Mouse (Mus musculus): Measurements from ENCODE around the gene Setd3. TPM values are rescaled to one million over a fixed set of nuclear protein-coding genes. Genes with fewer than 3 reads are reported as not detected.

The Setd3 gene
- polyA plus RNA-seq (2012; rRNA removed): 65.5 and 72.6 TPM in 2 replicates

DNA sequence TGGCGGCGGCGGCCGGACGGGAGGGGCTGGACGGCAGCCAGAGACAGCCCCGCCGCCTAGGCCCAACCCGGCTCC is at the start of gene Setd3:
Gene Setd3 (minus strand): TSS at position 69 of the 75 bp plus-strand sequence.
- no peak for TF ChIP-seq CTCF (IDR thresholded peaks at IDR 0.05; ENCODE audit: borderline replicate concordance, extremely low read depth, insufficient read depth, insufficient read length)
- DNase-seq (ENCODE audit: low read depth): no peak

DNA sequence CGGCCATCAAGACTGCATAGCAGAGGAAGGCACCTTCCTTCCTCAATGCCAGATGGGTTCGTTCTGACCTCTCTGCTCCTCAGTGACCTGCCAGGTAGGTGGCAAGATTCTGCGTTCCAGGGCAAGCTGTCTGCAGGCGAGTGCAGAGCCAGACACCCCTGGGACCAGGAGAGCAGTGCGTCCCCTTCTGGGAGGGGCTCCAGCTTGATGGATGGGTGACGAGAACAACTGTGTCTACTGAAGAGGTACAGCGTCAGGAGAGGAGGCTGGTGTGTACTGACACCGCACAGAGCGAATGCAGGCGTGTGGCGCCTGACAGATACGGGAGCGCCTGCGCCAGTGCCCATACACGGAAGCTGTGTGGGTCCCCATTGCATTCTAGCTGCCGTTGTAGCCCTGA is 48.4 kb upstream of the Setd3 start:
- no peak for DNase-seq (ENCODE audit: low read depth)
- no peak for TF ChIP-seq CTCF (IDR thresholded peaks at IDR 0.05; ENCODE audit: borderline replicate concordance, extremely low read depth, insufficient read depth, insufficient read length)
- no peak for TF ChIP-seq POLR2A (IDR thresholded peaks at IDR 0.05; ENCODE audit: borderline replicate concordance, extremely low read depth, insufficient read depth, insufficient read length, poor library complexity, severe bottlenecking)

DNA sequence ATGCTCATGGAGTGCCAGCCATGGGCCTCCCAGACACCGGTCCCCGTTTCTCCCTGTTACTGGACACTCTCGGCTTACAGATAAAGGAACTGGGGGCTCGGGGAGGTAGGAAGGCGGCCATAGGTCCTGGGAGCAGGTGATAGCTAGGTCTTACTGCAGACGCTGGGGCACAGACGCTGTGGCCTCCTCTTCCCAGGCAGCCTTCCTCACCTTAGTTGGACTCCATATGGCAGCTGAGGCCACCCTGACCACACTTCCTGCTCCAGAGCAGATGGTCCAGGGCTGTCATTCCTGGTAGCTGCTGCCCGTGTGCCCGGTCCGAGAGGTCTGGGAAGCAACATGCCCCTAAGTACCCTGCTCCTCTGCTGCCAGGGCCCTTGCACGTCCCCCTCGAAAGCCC is 47.8 kb upstream of the Setd3 start:
- TF ChIP-seq CTCF (IDR thresholded peaks at IDR 0.05; ENCODE audit: borderline replicate concordance, extremely low read depth, insufficient read depth, insufficient read length) (no peak), POLR2A (IDR thresholded peaks at IDR 0.05; ENCODE audit: borderline replicate concordance, extremely low read depth, insufficient read depth, insufficient read length, poor library complexity, severe bottlenecking) (no peak)
- no peak for DNase-seq (ENCODE audit: low read depth)

DNA sequence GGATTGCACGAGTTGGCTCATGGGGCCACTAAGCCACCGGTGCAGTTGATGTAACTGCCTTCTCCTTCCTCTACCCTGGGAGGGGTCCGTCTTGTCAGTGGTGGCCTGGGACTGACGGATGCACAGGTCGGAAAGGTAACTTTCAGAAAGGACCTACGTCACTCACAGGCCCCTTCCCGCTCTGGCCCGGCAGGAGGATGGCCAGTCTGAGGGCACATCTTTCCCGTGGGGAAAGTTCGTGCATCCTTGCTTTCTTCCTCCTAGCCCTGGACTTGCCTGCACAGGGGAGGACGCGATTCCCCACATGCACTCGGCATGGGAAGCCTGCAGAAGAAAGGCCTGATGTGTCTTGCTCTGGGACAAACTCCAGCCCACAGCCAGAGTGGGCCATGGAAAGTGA is 47.1 kb upstream of the Setd3 start:
- DNase-seq (ENCODE audit: low read depth): no peak
- TF ChIP-seq POLR2A (IDR thresholded peaks at IDR 0.05; ENCODE audit: borderline replicate concordance, extremely low read depth, insufficient read depth, insufficient read length, poor library complexity, severe bottlenecking) (no peak), CTCF (IDR thresholded peaks at IDR 0.05; ENCODE audit: borderline replicate concordance, extremely low read depth, insufficient read depth, insufficient read length) (no peak)

DNA sequence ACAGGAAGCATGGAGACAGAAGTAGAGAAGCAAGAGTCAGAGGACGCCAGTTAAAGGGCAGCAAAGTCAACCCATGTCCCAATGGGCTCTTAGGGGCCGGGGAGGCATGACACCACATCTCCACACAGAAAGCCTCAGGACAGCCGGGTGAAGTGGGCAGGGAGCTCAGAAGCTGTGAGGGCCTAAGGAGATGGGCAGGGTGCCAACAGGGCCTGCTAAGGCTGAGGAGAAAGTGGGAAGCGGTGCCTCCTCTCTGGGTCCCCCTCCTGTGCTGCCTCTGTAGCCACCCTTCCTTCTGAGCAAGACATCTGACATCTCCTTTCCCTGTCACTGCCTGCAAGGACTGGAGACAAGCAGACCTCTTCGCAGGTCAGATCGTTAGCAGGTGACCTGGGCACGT is 46.7 kb upstream of the Setd3 start:
- TF ChIP-seq CTCF (IDR thresholded peaks at IDR 0.05; ENCODE audit: borderline replicate concordance, extremely low read depth, insufficient read depth, insufficient read length): no peak
- no peak for TF ChIP-seq POLR2A (IDR thresholded peaks at IDR 0.05; ENCODE audit: borderline replicate concordance, extremely low read depth, insufficient read depth, insufficient read length, poor library complexity, severe bottlenecking)
- DNase-seq (ENCODE audit: low read depth): peak; percentile 66

DNA sequence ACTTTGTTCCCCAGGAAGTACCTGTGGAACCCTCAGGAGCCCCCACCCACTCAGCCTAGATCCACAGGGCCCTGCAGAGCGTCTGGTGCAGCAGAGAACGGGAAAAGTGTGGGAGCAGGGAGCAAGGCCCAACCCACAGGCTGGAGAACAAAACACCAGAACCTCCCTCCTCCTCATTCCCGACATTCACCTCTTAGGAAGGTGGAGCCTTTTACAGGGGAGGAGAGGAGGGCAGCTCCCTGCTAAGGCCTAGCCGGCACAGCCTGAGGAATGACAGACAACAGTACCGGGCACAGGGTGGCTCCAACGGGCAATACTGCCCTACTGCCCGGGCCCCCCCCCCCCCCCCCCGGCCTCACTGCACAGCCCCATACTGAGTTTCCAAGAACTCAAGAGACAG is 44.2 kb upstream of the Setd3 start:
- TF ChIP-seq CTCF (IDR thresholded peaks at IDR 0.05; ENCODE audit: borderline replicate concordance, extremely low read depth, insufficient read depth, insufficient read length): no peak
- TF ChIP-seq POLR2A (IDR thresholded peaks at IDR 0.05; ENCODE audit: borderline replicate concordance, extremely low read depth, insufficient read depth, insufficient read length, poor library complexity, severe bottlenecking): no peak
- DNase-seq (ENCODE audit: low read depth): no peak

DNA sequence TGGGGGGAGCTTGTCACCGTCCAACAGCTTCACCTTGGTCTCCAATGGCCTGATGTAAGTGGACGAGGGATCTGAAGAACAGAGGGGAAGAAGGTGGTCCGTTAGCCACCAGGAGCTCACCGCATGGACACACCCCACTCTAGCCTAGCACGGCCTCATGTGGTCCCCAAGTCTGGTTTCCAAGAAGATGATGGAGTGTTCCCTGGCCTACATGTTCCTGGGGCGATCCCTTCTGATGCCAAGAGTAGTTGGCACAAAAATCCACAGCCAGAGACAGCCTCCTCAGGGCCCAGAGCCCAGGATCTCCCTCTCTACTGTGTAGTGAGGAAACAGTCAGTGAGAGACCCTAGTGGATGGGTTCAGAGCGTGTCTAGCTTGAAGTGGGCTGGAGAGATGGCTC is 42.6 kb upstream of the Setd3 start:
- DNase-seq (ENCODE audit: low read depth): no peak
- no peak for TF ChIP-seq POLR2A (IDR thresholded peaks at IDR 0.05; ENCODE audit: borderline replicate concordance, extremely low read depth, insufficient read depth, insufficient read length, poor library complexity, severe bottlenecking)
- no peak for TF ChIP-seq CTCF (IDR thresholded peaks at IDR 0.05; ENCODE audit: borderline replicate concordance, extremely low read depth, insufficient read depth, insufficient read length)

DNA sequence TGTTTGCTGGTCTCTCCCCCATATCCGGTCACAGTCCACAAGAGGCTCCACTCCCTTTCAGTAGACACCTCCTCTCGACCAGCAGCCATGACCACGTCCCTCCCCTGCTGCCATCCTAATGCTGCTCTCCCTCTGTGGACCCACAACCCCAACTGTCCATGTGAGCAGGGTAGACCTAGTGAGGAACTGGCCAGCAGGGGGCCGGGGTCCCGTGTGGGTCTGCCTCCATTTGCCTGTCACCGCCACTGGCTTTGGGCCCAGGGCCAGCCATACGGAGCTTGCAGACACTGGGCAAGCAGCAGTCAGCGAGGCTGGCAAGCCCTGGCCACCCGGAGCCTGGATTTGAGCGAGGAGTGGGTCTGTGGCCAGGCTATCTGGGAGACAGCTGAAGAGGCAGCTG is 42.1 kb upstream of the Setd3 start:
- DNase-seq (ENCODE audit: low read depth): peak; percentile 81
- TF ChIP-seq POLR2A (IDR thresholded peaks at IDR 0.05; ENCODE audit: borderline replicate concordance, extremely low read depth, insufficient read depth, insufficient read length, poor library complexity, severe bottlenecking): no peak
- peak; percentile 38; the same call in 1 of the 2 replicates for TF ChIP-seq CTCF (IDR thresholded peaks at IDR 0.05; ENCODE audit: borderline replicate concordance, extremely low read depth, insufficient read depth, insufficient read length)

DNA sequence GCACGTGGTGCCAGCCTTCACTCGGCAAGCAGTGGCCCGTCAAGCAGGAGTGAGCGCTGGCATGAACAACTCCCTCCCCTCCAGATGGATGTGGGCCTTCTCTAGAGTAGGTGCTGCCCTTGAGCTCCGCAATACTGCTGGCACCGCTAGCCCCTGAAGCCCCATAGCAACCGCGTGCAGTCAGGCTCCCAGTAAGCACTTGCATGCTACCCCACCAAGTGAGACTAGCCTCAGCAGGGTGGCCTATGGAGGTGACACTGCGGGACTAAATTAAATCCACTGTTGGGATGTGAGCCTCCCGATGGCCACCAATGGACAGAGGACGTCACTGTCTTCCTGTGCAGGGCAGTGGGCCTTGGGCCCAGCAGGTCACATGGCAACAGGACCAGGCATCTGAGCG is 41.5 kb upstream of the Setd3 start:
- TF ChIP-seq CTCF (IDR thresholded peaks at IDR 0.05; ENCODE audit: borderline replicate concordance, extremely low read depth, insufficient read depth, insufficient read length): no peak
- no peak for TF ChIP-seq POLR2A (IDR thresholded peaks at IDR 0.05; ENCODE audit: borderline replicate concordance, extremely low read depth, insufficient read depth, insufficient read length, poor library complexity, severe bottlenecking)
- peak; percentile 81 for DNase-seq (ENCODE audit: low read depth)

DNA sequence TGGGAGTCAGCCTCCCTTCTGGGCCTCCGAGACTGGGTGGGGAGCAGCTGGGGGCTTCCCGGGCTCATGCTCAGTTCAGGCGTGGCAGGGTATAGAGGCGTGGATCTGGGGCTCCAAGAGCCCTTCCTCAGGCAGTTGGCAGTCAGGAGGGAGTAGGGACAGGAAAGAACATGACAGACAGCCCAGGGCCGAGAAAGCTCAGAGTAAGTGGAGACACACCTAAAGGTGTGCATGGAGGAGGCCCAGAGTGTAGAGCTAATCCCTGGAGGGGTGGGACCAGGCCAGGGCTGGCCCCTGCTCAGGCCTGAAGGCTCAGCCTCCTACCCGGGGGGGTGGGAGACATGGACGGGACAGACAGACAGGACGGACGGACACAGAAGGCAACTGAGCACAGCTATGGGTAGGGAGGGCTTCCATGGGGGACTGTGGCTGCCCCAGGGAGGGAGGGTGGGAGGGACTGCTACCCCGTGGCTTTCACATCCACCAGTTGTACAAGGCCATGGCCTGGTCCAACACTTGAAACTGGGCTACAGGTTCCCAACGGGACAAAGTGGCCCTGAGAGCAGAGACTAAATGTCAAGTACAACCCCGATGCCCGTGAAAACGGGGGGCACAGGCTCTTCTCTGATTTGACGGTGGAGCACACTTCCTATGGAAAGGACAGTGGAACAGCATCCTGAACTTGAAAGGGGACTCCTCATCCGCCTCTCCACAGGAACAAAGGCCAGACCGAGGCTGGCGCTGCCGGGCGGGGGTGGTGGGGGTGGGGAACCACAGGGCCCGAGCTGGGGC is 40.9 kb upstream of the Setd3 start:
- DNase-seq (ENCODE audit: low read depth): no peak
- TF ChIP-seq POLR2A (IDR thresholded peaks at IDR 0.05; ENCODE audit: borderline replicate concordance, extremely low read depth, insufficient read depth, insufficient read length, poor library complexity, severe bottlenecking): no peak

DNA sequence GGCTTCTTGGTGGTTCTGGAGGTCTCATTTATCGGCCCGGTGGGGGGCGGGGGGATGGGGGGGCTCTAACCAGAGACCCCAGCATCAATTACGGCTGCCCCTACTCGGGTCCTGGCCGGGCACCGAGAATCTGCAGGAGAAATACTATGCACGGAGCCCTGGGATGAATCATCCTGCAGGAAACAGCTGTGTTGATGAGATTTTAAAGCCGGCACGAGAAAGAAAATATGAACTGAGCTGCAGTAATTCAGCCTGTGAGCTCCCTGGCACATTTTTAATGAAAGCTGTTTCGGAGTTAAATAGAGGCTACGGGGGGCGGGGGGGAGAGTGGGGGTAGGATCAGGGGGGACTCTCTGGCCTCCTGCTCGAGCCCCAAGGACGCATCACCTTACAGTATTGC is 40.0 kb upstream of the Setd3 start:
- TF ChIP-seq POLR2A (IDR thresholded peaks at IDR 0.05; ENCODE audit: borderline replicate concordance, extremely low read depth, insufficient read depth, insufficient read length, poor library complexity, severe bottlenecking): no peak
- no peak for TF ChIP-seq CTCF (IDR thresholded peaks at IDR 0.05; ENCODE audit: borderline replicate concordance, extremely low read depth, insufficient read depth, insufficient read length)
- DNase-seq (ENCODE audit: low read depth): peak; percentile 45

DNA sequence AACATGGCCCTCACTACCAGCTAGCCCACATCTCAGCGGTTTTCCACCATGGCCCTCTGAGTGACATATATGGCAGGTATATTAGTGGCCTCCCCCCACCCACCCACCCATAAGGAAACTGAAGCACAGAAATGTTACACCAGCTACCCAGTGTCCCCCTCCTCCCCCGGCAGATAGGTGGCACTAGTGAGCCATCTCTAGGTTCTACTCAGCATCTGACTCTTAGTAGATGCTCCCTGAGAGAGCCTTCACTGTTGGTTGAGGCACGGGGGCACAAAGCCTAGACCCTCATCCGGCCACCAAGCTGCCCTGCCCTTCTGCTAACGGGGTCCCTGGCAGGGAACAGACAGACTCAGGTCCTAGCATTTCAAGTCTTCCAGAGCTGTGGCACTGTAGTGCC is 38.5 kb upstream of the Setd3 start:
- peak; percentile 45 for DNase-seq (ENCODE audit: low read depth)

More for the DNA sequence above, 38.5 kb upstream of the Setd3 start:
- TF ChIP-seq POLR2A (IDR thresholded peaks at IDR 0.05; ENCODE audit: borderline replicate concordance, extremely low read depth, insufficient read depth, insufficient read length, poor library complexity, severe bottlenecking) (no peak), CTCF (IDR thresholded peaks at IDR 0.05; ENCODE audit: borderline replicate concordance, extremely low read depth, insufficient read depth, insufficient read length) (peak; percentile 60; the same call in 1 of the 2 replicates)

Data from brain, embryonic 14.5 days (tissue).